Mouse (Mus musculus): ENCODE data around the gene Sgsh.

- TF ChIP-seq POLR2A (IDR thresholded peaks at IDR 0.05; ENCODE audit: borderline replicate concordance, low read depth, low read length) (no peak), CTCF (IDR thresholded peaks at IDR 0.05; ENCODE audit: low read depth, low read length) (no peak)
Observed at GRCm38 (mm10) chr11:119330592-119330991, 24.7 kb downstream of the Sgsh start.

All from bone marrow macrophage, adult 2 months (primary cell).